Mouse (Mus musculus) liver, adult 2 months (tissue): ENCODE measurements around the gene Ctnnbl1.

ENCODE experiments used
- CTCF ChIP-seq: fragments of 200-500 bp; IDR thresholded peaks from 2 replicates; pipeline ENCODE4 v1.5.1; 2011; ENCODE audit warnings: low read depth, low read length, control low read depth
- POLR2A ChIP-seq: fragments of 200-500 bp; IDR thresholded peaks from 2 replicates; pipeline ENCODE4 v1.6.1; 2011; ENCODE audit warnings: low read length, control low read depth; ENCODE audit not compliant: insufficient read depth; ENCODE audit errors: extremely low read depth

DNA sequence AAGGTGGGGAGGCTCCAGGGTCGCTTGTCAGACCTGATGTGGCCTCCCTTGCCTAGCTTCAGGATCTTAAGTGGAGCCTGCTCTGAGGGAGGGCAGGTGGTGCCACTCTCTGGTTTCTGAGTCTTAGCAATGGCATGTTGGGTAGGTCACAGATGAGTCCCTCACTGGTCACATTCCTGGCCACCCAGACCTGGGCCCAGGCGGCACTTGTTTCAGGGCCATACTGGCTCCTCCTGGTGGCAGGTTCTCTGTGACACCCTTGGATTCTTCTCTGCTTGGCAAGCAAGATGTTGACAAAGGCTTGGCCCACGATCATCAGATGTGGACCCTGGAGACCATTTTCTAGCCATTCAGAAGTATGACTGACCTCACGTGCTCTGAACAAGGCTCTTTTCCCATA lies 195.5 kb downstream of the Ctnnbl1 start:
- no peak for TF ChIP-seq POLR2A
- TF ChIP-seq CTCF: peak; percentile 23; the same call in 1 of the 2 replicates
